Mouse (Mus musculus) ES-E14 (cell line): ENCODE measurements around the gene Bicra.

Experiments
- CHD2 ChIP-seq: IDR thresholded peaks from 2 replicates; pipeline ENCODE4 v1.6.1; 2014; ENCODE audit warnings: mild to moderate bottlenecking, low read depth, low read length, inconsistent platforms
- MAFK ChIP-seq: IDR thresholded peaks from 2 replicates; pipeline ENCODE4 v1.6.1; 2014; ENCODE audit warnings: mild to moderate bottlenecking, low read depth, low read length, inconsistent platforms; ENCODE audit not compliant: insufficient read depth
- ZC3H11A ChIP-seq: IDR thresholded peaks from 2 replicates; pipeline ENCODE4 v1.6.1; 2012; ENCODE audit warnings: low read depth, mild to moderate bottlenecking, inconsistent platforms, low read length, borderline replicate concordance
- ZNF384 ChIP-seq: IDR thresholded peaks from 2 replicates; pipeline ENCODE4 v1.6.1; 2012; ENCODE audit warnings: low read depth, low read length, inconsistent platforms

GRCm38 (mm10) chr7:15950008-15950407 lies 97.7 kb downstream of the Bicra start:
- no peak for TF ChIP-seq ZNF384
- no peak for TF ChIP-seq ZC3H11A
- TF ChIP-seq CHD2: no peak
- TF ChIP-seq MAFK: no peak
